Mouse (Mus musculus): ENCODE data around the gene 4921507P07Rik.
"Not testable (repeated sequence)": the region's sequence is repeated elsewhere in the genome, so short reads cannot be mapped to it uniquely, and the experiment has no call there.

The 4921507P07Rik gene

GRCm38 (mm10) chr6:50596301-50597211 is at the start of gene 4921507P07Rik:
Gene 4921507P07Rik (minus strand): TSS chr6:50596632.
- DNase-seq (ENCODE audit: low read depth, low spot score): peak; percentile 73

- no peak for DNase-seq (ENCODE audit: low read depth, low spot score)
These were observed 48.3 kb upstream of the 4921507P07Rik start for GRCm38 (mm10) chr6:50644701-50645100.

DNA sequence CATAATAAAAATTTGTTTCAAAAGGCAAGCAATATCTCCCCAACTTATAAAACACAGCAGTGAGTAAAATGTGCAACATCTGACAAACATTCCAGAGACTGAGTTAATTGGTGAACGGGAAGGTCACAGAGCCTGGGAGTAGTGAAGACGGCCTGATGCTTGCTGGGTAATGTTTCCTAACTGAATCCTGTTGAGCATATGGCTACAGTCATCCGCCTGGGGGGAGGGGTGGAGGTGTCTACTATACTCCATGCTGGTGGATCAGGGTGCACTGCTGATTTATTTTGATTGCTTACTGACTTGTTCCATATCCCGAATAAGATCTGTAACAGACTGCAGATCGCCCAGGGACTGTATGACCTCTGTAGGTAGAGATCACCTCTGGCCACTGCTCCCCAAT is 45.5 kb upstream of the 4921507P07Rik start:
- DNase-seq (ENCODE audit: low read depth, low spot score): no peak

DNA sequence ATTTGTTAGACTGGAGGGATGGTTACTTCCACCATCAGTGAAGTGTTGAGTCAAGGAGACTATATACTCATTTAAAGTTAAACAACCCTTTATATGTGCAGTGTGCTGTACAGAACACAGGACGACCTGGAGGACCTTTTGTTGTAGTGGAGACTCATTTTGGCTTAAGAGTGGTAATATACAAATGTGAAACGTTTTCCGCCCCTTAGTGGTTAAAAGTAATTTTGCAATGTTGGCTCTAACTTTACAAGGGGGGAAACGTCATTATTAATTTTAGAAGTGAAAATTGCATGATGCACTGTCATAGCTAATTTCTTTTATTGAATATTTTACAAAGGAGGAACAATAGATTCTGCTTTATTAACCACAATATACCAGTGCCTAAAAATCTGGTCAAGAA is 43.9 kb upstream of the 4921507P07Rik start:
- DNase-seq (ENCODE audit: low read depth, low spot score): no peak

DNA sequence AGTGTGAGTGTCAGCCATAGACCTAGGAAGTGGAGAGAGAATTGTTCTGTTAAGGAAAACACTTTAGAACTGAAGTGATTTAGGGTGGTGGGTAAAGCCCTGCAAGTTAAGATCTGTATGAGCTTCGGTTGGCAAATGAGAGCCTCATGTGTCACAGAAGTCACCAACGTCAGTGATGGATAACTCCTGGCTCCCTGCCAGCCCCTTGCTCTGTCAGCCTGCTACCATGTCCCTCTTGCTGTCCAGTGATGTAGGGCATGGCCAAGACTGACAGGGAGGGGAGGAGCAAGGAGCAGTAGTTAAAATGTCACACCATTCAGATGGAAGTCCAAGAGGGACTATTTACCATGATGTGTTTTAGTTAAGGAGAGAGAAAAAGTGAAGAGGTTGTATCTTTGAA is 43.2 kb upstream of the 4921507P07Rik start:
- peak; percentile 22 for DNase-seq (ENCODE audit: low read depth, low spot score)

GRCm38 (mm10) chr6:50626170-50626569 is 29.7 kb upstream of the 4921507P07Rik start:
- not testable (repeated sequence) for DNase-seq (ENCODE audit: low read depth, low spot score)

GRCm38 (mm10) chr6:50618273-50618672 is 21.8 kb upstream of the 4921507P07Rik start:
- peak; percentile 25 for DNase-seq (ENCODE audit: low read depth, low spot score)

GRCm38 (mm10) chr6:50601620-50602019 is 5.2 kb upstream of the 4921507P07Rik start:
- peak; percentile 69 for DNase-seq (ENCODE audit: low read depth, low spot score)

DNA sequence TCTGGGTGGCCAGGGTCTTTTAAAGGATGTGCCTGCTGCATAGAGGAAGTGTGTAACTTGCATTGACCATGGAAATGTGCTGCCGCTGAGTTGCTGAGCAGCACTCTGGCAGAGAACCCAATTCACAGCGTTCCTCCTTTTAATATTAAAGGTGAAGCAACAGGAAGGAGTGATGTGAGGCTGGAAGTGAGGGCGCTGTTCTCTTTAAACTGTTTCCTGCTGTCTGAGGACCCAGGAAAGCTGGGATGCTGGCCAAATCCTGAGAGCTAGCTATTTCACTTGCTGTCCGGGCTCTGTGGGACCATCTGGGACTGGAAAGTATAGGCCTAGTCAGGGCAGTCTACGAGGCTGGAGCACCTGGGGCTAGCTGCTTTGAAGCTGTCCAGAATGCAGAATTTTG is 2.1 kb upstream of the 4921507P07Rik start:
- DNase-seq (ENCODE audit: low read depth, low spot score): peak; percentile 21

GRCm38 (mm10) chr6:50594372-50594771 is 2.1 kb downstream of the 4921507P07Rik start:
- peak; percentile 21 for DNase-seq (ENCODE audit: low read depth, low spot score)

DNA sequence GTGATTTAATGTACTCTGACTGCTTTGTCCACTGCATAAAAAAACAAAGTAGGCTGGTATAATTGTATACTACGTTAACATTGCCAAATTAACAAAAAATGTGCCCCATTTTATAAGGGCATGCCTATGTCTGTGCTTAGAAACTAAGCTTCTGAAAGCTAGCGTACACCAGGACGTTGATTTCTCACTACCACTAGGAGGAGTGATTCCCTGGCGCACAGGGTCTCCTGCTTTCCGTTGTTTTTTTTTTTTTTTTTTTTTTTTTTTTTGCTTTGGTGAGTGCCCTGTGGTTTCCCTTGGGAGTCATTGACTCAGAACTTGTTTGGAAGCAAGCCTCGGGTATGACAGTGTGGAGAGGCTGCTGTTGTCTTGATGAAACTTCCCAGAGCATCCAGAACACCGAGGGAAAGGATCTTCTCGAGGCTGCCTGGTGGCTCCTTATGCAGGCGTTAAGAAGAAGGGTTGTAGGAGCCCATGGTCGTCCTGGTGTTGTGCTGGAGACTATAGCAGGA is 3.0 kb downstream of the 4921507P07Rik start:
- DNase-seq (ENCODE audit: low read depth, low spot score): peak; percentile 71

DNA sequence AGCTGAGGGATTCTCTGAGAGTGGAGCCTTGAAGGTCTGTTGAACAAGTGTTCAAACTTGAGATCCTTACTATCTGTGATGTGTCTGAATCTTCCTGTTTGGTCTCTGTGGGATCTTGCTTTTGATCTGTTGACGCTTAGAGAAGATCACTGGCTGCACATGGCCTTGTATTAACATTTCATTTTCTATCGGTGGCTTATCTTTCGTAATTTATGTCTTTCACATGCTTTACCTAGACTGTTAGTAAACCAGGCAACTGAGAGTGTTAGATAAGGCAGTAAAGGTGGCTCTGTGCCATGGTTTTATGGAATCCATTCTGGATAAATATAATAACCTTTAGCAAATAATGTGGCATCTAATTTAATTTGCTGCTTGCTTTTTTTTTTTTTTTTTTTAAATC is 6.2 kb downstream of the 4921507P07Rik start:
- no peak for DNase-seq (ENCODE audit: low read depth, low spot score)

GRCm38 (mm10) chr6:50588251-50588650 is 8.2 kb downstream of the 4921507P07Rik start:
- peak; percentile 92 for DNase-seq (ENCODE audit: low read depth, low spot score)

DNA sequence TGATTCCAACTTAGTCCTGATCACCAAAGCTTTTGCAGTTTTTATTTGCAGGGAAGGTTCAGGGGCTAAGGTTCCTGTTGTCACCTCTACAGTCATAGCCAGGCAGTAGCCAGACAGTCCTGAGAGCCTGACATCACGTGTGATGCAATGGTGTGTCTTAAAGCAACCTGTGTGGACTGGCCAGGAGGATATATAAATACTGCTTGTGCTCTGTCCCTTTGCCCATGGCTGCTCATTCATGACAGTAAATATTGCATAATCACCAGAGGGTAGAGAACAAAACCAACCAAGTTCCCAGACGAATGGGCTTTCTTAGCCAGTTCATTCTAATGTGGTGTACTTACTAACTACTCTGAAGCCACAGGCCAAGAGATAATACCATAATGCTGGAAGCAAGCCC is 9.0 kb downstream of the 4921507P07Rik start:
- no peak for DNase-seq (ENCODE audit: low read depth, low spot score)

GRCm38 (mm10) chr6:50586316-50586715 is 10.1 kb downstream of the 4921507P07Rik start:
- DNase-seq (ENCODE audit: low read depth, low spot score): no peak

- DNase-seq (ENCODE audit: low read depth, low spot score): no peak
These were observed 10.7 kb downstream of the 4921507P07Rik start for GRCm38 (mm10) chr6:50585733-50586132.

- no peak for DNase-seq (ENCODE audit: low read depth, low spot score)
These were observed 24.8 kb downstream of the 4921507P07Rik start for GRCm38 (mm10) chr6:50571661-50572060.

GRCm38 (mm10) chr6:50566997-50567255 is 29.5 kb downstream of the 4921507P07Rik start:
- DNase-seq (ENCODE audit: low read depth, low spot score): no peak

DNA sequence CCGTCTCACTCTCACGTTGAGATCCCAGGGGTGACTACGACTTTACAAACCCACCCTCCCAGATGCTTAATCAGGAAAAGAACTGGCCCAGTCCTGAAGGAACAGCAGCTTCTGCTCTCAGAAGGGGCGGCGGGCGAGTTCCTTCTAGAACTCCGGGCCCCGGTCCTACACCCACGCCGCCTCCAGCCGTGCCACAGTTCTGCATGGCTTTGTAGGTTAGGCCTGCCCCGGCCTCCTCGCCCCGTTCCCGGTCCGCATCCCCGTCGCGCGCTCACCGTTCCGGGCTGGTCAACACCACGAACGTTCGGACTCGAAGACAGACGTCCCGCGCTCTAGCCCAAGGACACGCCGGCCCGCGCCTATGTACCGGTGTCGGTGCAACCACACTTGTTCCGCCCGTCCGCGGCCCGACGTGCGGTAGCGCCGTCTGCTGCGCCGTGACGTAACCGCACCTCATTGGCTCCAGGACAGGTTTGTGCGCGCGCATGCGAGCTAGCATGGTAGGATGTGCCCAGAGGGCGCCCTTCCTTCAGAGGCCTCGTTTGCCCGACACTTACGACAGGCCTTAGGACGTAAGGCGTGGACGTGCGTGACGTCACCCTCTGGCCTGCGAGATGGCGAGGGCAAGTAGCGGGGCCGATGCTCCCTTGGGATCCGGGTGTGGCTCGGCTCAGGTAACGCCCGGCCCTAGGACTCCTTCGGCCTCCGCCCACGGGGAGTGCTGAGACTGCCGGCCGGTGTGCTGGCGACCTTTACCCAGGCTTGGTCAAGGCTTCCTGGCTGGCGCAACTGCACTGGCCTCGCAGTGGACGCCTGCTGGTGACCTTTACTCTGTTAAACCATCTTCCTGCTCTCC is 30.1 kb downstream of the 4921507P07Rik start, which contains the start of gene Cycs:
Gene Cycs, minus strand, starts transcription at position 398 of the 856 bp plus-strand sequence.
- DNase-seq (ENCODE audit: low read depth, low spot score): peak; percentile 100

DNA sequence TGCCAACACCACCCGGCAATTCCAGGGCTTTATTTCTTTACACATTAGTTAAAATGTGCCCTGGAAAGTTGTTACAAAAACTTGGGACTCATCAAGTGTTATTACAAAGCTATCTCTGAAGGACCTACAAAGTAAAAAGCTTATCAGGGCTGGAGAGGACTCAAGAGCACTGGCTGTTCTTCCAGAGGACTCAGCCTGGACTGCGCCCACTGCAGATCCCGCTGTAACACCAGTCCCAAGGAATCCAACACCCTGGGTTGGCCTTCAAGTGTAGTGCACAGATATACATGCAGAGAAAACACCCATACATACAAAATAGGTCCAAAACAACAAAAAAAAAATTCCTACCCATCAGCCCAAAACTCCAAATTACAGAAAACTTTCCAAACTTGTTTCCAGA is 32.8 kb downstream of the 4921507P07Rik start:
- DNase-seq (ENCODE audit: low read depth, low spot score): no peak

GRCm38 (mm10) chr6:50562421-50562820 is 34.0 kb downstream of the 4921507P07Rik start:
- DNase-seq (ENCODE audit: low read depth, low spot score): no peak

GRCm38 (mm10) chr6:50560776-50561175 is 35.7 kb downstream of the 4921507P07Rik start:
- DNase-seq (ENCODE audit: low read depth, low spot score): peak; percentile 67
